Mouse (Mus musculus) left cerebral cortex, adult 11 months (tissue): Measurements from ENCODE around the gene Prkg1.
A peak's percentile ranks its signal among the peaks of the same experiment; 100 is the strongest.

Experiments used
- DNase-seq: peaks from one replicate; pipeline ENCODE4 v3.0.0; 2022; ENCODE audit warnings: low spot score

Gene Prkg1

GRCm38 (mm10) chr19:31764801-31765340 is at the start of gene Prkg1:
Prkg1 (minus strand) TSS chr19:31765033.
- no peak for DNase-seq

- DNase-seq = no peak
Measured at GRCm38 (mm10) chr19:31813087-31813486, 48.3 kb upstream of the Prkg1 start.

GRCm38 (mm10) chr19:31811371-31811770 is 46.5 kb upstream of the Prkg1 start:
- DNase-seq = no peak

GRCm38 (mm10) chr19:31805391-31805790 is 40.6 kb upstream of the Prkg1 start:
- no peak for DNase-seq

- DNase-seq = no peak
Measured at GRCm38 (mm10) chr19:31795485-31796046, 30.7 kb upstream of the Prkg1 start.

GRCm38 (mm10) chr19:31791724-31792123 is 26.9 kb upstream of the Prkg1 start:
- no peak for DNase-seq

- DNase-seq = no peak
Measured at GRCm38 (mm10) chr19:31781521-31782018, 16.7 kb upstream of the Prkg1 start.

GRCm38 (mm10) chr19:31781077-31781476 is 16.2 kb upstream of the Prkg1 start:
- DNase-seq = no peak

GRCm38 (mm10) chr19:31780222-31780621 is 15.4 kb upstream of the Prkg1 start:
- DNase-seq = no peak

- no peak for DNase-seq
Measured at GRCm38 (mm10) chr19:31779021-31779420, 14.2 kb upstream of the Prkg1 start.

- no peak for DNase-seq
Measured at GRCm38 (mm10) chr19:31767004-31767403, 2.2 kb upstream of the Prkg1 start.

GRCm38 (mm10) chr19:31765451-31765850 is 618 bp upstream of the Prkg1 start:
- no peak for DNase-seq

GRCm38 (mm10) chr19:31763951-31764800 is 657 bp downstream of the Prkg1 start:
- no peak for DNase-seq

- DNase-seq = no peak
Measured at GRCm38 (mm10) chr19:31763246-31763821, 1.5 kb downstream of the Prkg1 start.

GRCm38 (mm10) chr19:31762411-31763245 is 2.2 kb downstream of the Prkg1 start:
- no peak for DNase-seq

- DNase-seq = no peak
Measured at GRCm38 (mm10) chr19:31759855-31760254, 5.0 kb downstream of the Prkg1 start.

- DNase-seq = peak; percentile 19
Measured at GRCm38 (mm10) chr19:31755929-31756792, 8.7 kb downstream of the Prkg1 start.

GRCm38 (mm10) chr19:31754642-31755287 is 10.1 kb downstream of the Prkg1 start:
- DNase-seq = no peak

- no peak for DNase-seq
Measured at GRCm38 (mm10) chr19:31750976-31751676, 13.7 kb downstream of the Prkg1 start.

GRCm38 (mm10) chr19:31746635-31747034 is 18.2 kb downstream of the Prkg1 start:
- DNase-seq = no peak
